Mouse (Mus musculus) C2C12 (cell line): ENCODE results near the gene Pdia2. TPM values are rescaled to one million over a fixed set of nuclear protein-coding genes. Genes with fewer than 3 reads are reported as not detected.

Experiments
- H3K27me3 ChIP-seq: one replicate; pipeline ENCODE4 v1.6.1; 2011; ENCODE audit not compliant: control insufficient read depth, insufficient read depth, insufficient read length
- H3K36me3 ChIP-seq: one replicate; pipeline ENCODE4 v1.6.1; 2011; ENCODE audit not compliant: control insufficient read depth, insufficient read depth
- H3K4me3 ChIP-seq: one replicate; pipeline ENCODE4 v1.5.1; 2011; ENCODE audit warnings: mild to moderate bottlenecking, control low read depth; ENCODE audit not compliant: poor library complexity, insufficient read depth, severe bottlenecking
- H3K79me2 ChIP-seq: one replicate; pipeline ENCODE4 v1.6.1; 2011; ENCODE audit not compliant: control insufficient read depth, insufficient read depth
- H3K79me3 ChIP-seq: one replicate; pipeline ENCODE4 v1.6.1; 2011; ENCODE audit warnings: low read depth, control low read depth
- H3ac ChIP-seq: one replicate; pipeline ENCODE3; 2011; ENCODE audit warnings: low read depth; ENCODE audit not compliant: control insufficient read depth, insufficient read length
- CEBPB ChIP-seq: IDR thresholded peaks from one replicate; pipeline ENCODE4 v1.6.1; 2011; ENCODE audit warnings: low read depth, mild to moderate bottlenecking, control low read depth, moderate library complexity
- CTCF ChIP-seq: IDR thresholded peaks from one replicate; pipeline ENCODE4 v1.5.1; 2011; ENCODE audit not compliant: control insufficient read depth, insufficient read depth, insufficient read length
- FOSL1 ChIP-seq: IDR thresholded peaks from one replicate; pipeline ENCODE4 v1.8.0; 2011; ENCODE audit warnings: mild to moderate bottlenecking, low read length; ENCODE audit not compliant: poor library complexity, insufficient read depth, severe bottlenecking
- MAX ChIP-seq: IDR thresholded peaks from one replicate; pipeline ENCODE4 v1.6.1; 2011; ENCODE audit warnings: mild to moderate bottlenecking, control low read depth
- MYOD1 ChIP-seq: IDR thresholded peaks from one replicate; pipeline ENCODE4 v1.6.1; 2011; ENCODE audit warnings: low read depth; ENCODE audit not compliant: control insufficient read depth, insufficient read length
- MYOG ChIP-seq: IDR thresholded peaks from one replicate; pipeline ENCODE4 v1.6.1; 2011; ENCODE audit not compliant: control insufficient read depth, insufficient read length; ENCODE audit errors: extremely low read depth
- USF1 ChIP-seq: IDR thresholded peaks from one replicate; pipeline ENCODE4 v1.6.1; 2011; ENCODE audit warnings: low read depth, mild to moderate bottlenecking, control low read depth, moderate library complexity
- polyA plus RNA-seq: library from polyadenylated mRNA; unstranded; fragments of >200 nt; fragmentation: generic; extraction: Trizol; gene quantifications from one replicate; pipeline ENCODE4 v1.2.1, GENCODE M21; 2012; ENCODE audit warnings: missing spikeins

The Pdia2 gene
- polyA plus RNA-seq, 1 experiment: 0.05 TPM

GRCm38 (mm10) chr17:26237667-26238066 is 38.8 kb upstream of the Pdia2 start:
- no peaks in the 10 kb centered on the region for H3K27me3 ChIP-seq
- H3ac ChIP-seq: no peak overlapping the region
- TF ChIP-seq FOSL1 (no peak), MYOG (no peak), CEBPB (peak; percentile 9), MAX (no peak), MYOD1 (no peak), USF1 (no peak), CTCF (no peak)

GRCm38 (mm10) chr17:26235077-26235815 is 36.4 kb upstream of the Pdia2 start:
- TF ChIP-seq USF1 (no peak), MYOG (no peak), FOSL1 (no peak), MAX (no peak), CEBPB (no peak), MYOD1 (no peak), CTCF (no peak)

More at GRCm38 (mm10) chr17:26237667-26238066, 38.8 kb upstream of the Pdia2 start:
- Histone ChIP-seq H3K36me3 (no peaks in the 10 kb centered on the region), H3K79me3 (peaks cover 3% of the 10 kb centered on the region), H3K4me3 (no peak overlapping the region), H3K79me2 (peaks cover 17% of the 10 kb centered on the region)

GRCm38 (mm10) chr17:26234386-26234785 is 35.5 kb upstream of the Pdia2 start:
- no peaks in the 10 kb centered on the region for H3K79me3 ChIP-seq
- H3K4me3 ChIP-seq: no peak overlapping the region
- no peaks in the 10 kb centered on the region for H3K27me3 ChIP-seq
- no peaks in the 10 kb centered on the region for H3K36me3 ChIP-seq
- H3K79me2 ChIP-seq: peaks cover 10% of the 10 kb centered on the region
- H3ac ChIP-seq: no peak overlapping the region
- TF ChIP-seq USF1: no peak
- no peak for TF ChIP-seq MYOG
- TF ChIP-seq CTCF: no peak
- TF ChIP-seq MYOD1: no peak
- no peak for TF ChIP-seq FOSL1
- no peak for TF ChIP-seq MAX
- TF ChIP-seq CEBPB: no peak

More at GRCm38 (mm10) chr17:26235077-26235815, 36.4 kb upstream of the Pdia2 start:
- H3K36me3 ChIP-seq: no peaks in the 10 kb centered on the region
- no peak overlapping the region for H3ac ChIP-seq
- H3K79me3 ChIP-seq: peaks cover 3% of the 10 kb centered on the region
- H3K79me2 ChIP-seq: peaks cover 10% of the 10 kb centered on the region
- no peak overlapping the region for H3K4me3 ChIP-seq
- no peaks in the 10 kb centered on the region for H3K27me3 ChIP-seq

GRCm38 (mm10) chr17:26232863-26233262 is 34.0 kb upstream of the Pdia2 start:
- Histone ChIP-seq H3K4me3 (no peak overlapping the region), H3K27me3 (no peaks in the 10 kb centered on the region), H3K79me2 (peaks cover 10% of the 10 kb centered on the region), H3ac (no peak overlapping the region), H3K79me3 (no peaks in the 10 kb centered on the region), H3K36me3 (no peaks in the 10 kb centered on the region)
- TF ChIP-seq MAX: no peak
- TF ChIP-seq MYOG: no peak
- TF ChIP-seq CEBPB: no peak
- TF ChIP-seq USF1: no peak
- TF ChIP-seq MYOD1: no peak
- no peak for TF ChIP-seq CTCF
- no peak for TF ChIP-seq FOSL1

GRCm38 (mm10) chr17:26231156-26231555 is 32.3 kb upstream of the Pdia2 start:
- H3K4me3 ChIP-seq: no peak overlapping the region

More at GRCm38 (mm10) chr17:26231156-26231555, 32.3 kb upstream of the Pdia2 start:
- H3K79me3 ChIP-seq: no peaks in the 10 kb centered on the region
- no peaks in the 10 kb centered on the region for H3K27me3 ChIP-seq
- H3ac ChIP-seq: no peak overlapping the region
- TF ChIP-seq CTCF: no peak
- no peak for TF ChIP-seq USF1
- no peak for TF ChIP-seq MAX
- no peak for TF ChIP-seq MYOD1
- no peak for TF ChIP-seq CEBPB
- no peak for TF ChIP-seq MYOG
- TF ChIP-seq FOSL1: no peak
- no peaks in the 10 kb centered on the region for H3K36me3 ChIP-seq
- H3K79me2 ChIP-seq: no peaks in the 10 kb centered on the region
